Mouse (Mus musculus): Measurements from ENCODE around the gene Micu1.
A peak's percentile ranks its signal among the peaks of the same experiment; 100 is the strongest.

Micu1 gene

DNA sequence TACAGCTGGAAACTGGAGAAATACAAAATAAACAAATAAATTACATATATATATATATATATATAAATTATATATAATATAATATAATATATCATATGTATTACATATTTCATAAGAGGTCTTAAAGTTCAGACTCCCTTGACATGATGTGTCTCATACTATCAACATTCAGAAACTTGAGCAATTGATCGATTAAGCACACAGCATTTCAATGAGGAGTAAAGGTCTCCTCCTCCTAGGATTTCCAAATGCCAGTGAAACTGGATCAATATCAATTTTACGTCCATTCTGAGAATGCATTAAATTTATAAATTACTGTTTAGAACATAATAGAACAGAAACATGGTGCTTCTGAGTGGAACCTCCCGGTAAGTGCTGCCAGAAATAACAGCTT, 71.9 kb downstream of the Micu1 start:
- DNase-seq (ENCODE audit: low read depth, low spot score) = no peak

GRCm38 (mm10) chr10:59777246-59777645, 75.0 kb downstream of the Micu1 start:
- DNase-seq (ENCODE audit: low read depth, low spot score) = no peak

DNA sequence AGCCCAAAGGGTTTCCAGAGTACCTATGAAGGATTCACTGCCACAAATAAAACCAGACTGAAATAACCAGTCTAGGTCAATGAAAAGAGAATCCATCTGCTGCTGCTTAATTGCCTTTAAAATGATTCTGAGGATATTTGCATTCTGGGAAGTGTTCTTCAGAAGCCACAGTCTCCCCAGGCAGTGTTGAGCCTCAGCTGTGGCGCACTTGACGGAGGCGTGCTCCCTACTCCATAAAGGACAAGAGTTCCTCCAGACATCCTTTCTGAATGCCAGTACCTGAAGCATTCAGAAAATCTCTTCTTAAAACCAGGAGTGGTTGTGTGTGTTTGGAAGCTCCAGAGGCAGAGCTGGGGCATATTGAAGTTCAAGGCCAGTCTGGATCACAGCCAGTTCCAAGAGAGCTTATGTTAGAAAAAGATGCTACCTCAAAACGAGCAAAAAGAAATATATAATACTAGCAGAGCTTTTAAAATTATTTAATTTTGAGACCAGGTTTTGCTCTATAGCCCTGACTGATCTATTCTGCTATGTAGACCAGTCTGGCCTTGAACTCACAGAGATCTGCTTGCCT, 75.9 kb downstream of the Micu1 start:
- DNase-seq (ENCODE audit: low read depth, low spot score) = no peak

GRCm38 (mm10) chr10:59780698-59781097, 78.4 kb downstream of the Micu1 start:
- DNase-seq (ENCODE audit: low read depth, low spot score) = no peak

GRCm38 (mm10) chr10:59781205-59781931, 79.1 kb downstream of the Micu1 start:
- DNase-seq (ENCODE audit: low read depth, low spot score) = no peak

DNA sequence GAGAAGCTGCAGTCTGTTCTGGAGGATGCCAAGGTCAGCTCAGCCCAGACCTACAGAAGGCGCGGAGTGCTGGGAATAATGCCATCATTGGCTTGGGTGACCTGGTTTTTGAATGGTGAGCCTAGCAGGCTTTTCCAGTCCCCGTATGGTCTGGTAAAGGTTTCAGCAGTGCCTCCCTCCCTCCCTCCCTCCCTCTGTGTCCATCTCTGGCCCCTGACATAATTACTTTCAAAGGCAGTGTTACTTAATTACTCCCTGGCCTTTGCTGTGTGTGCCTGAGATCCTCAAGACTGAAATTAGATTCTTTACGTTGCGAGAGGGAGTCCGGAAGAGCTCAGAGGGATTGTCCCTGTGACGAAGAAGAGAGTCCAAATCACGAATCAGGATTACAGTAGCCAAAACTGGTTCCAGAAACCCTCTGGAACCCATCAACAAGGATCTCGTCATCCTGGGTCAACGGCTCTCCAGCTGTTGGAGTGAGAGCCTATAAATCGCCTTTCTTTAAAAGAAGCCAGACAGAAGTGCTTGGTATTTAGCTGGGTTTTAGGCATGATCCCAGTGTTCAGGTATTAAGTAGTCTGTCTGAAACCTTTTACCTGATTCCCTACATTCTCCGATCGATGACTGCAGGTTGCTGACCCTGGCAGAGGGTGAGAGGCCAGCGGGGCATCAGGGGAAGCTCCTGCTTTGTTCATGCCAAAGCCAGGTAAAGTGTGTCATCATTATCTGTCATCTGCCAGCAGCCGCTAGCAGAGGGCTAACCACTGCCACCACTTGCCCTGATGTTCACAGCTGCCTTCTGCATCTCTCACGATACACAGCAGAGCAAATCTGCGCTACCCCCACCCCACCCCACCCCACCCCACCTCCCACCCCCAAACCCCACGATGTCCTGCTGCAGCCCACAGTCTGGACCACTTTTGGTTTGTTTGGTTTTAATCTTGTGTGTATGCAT, 82.7 kb downstream of the Micu1 start:
- peak; percentile 37 for DNase-seq (ENCODE audit: low read depth, low spot score)

GRCm38 (mm10) chr10:59786289-59786688, 84.0 kb downstream of the Micu1 start:
- DNase-seq (ENCODE audit: low read depth, low spot score) = no peak

DNA sequence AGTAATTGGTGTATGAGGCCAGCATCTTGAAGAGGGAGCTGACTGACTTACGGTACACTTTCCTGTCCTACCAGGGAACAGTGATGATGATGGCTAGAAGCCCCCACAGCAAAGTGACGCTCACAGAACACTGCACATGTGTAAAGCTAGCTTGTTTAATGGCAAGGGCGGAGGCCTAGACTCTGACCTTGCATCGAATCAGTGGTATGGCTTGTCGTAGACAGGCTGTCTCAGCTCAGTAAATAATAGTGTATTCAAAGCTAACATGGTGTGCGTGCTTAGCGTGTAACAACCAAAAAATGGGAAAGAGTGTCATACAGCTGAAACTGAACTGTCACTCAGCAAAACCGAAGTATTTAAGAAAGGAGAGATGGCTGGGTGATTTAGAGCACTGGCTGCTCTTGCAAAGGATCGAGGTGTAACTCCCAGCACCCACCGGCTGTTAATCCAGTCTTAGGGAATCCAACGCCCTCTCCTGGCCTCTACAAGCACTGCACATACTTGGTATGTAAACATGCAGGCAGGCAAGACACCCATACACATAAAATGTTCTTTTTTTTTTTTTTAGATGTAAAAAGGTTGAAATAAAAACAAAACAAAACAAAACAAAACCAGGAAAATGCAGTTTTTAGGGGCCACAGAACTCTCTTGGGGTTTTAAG, 85.0 kb downstream of the Micu1 start:
- DNase-seq (ENCODE audit: low read depth, low spot score) = no peak

DNA sequence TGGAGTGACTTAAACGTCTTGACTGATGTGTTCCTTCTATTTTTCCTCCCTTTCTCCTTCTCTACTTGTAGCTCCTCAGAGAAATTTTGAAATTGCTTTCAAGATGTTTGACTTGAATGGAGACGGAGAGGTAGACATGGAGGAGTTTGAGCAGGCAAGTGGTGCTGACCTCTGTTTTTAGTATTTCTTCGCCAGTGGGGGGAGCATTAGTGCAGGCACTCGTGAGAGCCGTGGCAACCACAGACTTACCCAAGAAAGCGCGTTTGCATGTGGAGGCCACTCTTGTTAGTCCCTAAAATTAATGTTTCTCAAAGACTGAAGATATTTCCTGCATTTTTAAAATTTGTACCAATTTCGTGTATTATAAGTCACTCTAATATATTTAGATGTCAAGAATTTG, 85.6 kb downstream of the Micu1 start:
- no peak for DNase-seq (ENCODE audit: low read depth, low spot score)

- DNase-seq (ENCODE audit: low read depth, low spot score) = no peak
Measured at GRCm38 (mm10) chr10:59790291-59790929, 88.1 kb downstream of the Micu1 start.

DNA sequence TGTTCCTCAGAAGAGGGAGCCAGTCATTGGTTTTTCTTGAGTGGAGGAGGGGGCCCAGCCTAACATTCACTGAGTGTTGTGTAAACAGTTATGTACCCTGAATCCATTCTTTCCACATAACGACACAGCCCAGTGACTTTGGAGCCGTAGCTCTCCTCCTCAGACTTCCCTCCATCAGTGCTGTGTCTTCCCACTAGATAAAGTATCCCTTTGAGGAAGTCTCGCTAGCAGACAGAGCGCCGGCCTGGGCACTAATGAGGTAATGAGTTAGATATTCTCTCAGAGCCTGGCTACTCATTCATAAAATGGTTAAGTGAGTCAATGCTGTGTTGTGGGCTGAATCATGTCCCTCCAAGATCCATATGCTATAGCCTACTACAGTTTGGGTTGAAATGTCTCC, 89.6 kb downstream of the Micu1 start:
- DNase-seq (ENCODE audit: low read depth, low spot score) = no peak

GRCm38 (mm10) chr10:59792575-59793176, 90.4 kb downstream of the Micu1 start:
- no peak for DNase-seq (ENCODE audit: low read depth, low spot score)

DNA sequence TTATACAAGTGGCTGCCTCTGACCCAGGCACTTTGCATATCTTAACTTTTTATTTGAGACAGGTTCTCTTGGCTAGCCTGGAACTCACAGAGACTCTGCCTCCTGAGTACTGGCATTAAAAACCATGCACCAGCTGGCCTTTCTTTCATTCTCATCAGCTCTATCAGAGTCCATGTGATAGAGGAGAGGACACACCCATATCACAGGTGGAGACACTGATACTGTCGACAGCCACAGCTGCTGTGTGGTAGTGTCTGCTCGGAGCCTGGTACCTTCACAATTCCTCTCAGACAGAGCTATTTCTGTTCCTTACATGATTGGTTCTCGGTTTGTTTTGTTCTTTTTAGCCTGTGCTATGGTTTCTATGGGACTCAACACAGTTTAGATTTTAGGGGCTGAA, 91.2 kb downstream of the Micu1 start:
- DNase-seq (ENCODE audit: low read depth, low spot score) = no peak

DNA sequence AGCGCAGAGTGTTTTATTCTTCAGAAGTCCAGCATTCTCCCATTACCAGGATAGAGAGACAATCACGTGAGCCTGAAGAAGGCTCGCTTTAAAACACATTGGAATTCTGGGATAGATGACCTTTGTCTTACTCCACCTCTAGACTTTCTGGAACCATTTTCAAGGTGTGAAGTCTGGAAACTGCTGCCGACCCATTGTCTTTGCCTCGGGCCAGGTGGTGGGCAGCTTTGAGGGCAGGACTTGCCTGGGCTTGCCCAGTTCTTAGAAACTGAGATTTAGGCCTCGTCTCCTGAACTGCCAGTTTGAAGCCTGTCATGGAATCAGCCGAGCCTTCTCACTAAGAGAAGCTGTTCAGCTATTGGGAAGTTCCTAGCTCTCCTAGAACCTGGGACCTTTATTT, 92.8 kb downstream of the Micu1 start:
- DNase-seq (ENCODE audit: low read depth, low spot score) = no peak

- no peak for DNase-seq (ENCODE audit: low read depth, low spot score)
Measured at GRCm38 (mm10) chr10:59795902-59796301, 93.6 kb downstream of the Micu1 start.

DNA sequence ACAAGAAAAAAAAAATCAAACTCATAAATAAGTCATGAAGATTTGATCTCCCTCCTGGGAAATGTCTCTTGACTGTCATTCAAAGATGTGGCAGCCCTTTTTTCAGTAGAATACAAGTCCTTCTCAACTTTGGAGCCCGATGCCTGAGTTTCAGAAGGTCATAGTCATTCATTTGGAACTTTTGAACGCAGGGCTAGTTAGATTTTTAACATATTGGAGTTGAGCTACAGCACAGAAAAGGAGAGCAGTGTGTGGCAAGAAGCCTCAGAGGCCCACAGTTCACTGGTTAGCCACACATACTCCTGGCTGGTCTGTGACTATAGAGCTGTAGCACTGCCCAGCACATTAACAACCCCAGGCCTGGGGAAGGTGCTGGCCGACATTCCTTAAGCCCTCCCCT, 96.1 kb downstream of the Micu1 start:
- no peak for DNase-seq (ENCODE audit: low read depth, low spot score)

- DNase-seq (ENCODE audit: low read depth, low spot score) = no peak
Measured at GRCm38 (mm10) chr10:59799303-59800044, 97.2 kb downstream of the Micu1 start.

DNA sequence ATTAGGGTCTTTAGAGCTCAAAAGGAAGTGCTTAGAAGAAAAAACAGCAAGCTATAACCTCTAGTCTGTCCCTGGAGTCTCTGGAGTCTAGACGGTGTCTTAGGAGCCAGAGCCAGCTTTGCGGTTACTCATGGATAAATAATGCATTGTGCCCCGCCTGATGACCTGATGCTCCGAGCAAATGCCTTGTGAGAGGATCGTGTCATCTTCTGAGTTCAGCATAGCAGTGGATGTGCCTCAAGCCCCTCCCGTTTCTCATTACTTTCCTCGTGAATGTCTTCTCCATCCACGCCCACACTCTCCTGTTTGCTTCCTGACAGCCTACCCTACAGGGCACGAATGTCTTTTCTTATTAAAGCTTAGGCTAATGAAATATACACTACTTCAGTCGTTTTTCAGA, 97.9 kb downstream of the Micu1 start:
- DNase-seq (ENCODE audit: low read depth, low spot score) = no peak

DNA sequence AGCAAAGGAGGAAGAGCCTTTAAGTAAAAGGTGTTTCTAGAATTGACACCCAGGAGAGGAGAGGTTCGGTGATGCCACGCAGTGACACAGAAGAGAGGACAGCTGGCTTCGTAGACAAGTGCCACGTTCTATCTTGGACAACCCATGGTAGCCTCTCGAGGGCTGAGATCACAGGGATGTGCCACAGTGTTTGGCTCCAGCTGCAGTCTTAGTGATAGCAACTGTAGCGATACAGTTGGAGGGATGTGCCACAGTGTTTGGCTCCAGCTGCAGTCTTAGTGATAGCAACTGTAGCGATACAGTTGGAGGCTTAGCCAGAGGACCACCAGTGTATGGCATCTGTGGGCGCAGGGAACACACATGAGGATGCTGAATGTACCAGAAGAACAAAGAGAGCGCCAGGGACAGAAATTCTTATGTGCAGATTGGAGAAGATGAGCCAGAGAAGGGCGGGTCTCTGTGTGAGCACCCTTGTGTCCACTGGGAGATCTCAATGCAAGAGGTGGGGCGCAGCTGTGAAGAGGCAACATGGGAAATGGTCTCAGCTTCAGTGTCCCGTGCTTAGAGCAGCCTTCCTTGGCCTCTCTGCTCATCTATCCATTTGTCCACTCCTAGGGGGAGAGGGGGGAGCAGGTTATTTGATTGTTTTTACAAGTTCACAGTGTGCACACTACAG, 98.7 kb downstream of the Micu1 start:
- no peak for DNase-seq (ENCODE audit: low read depth, low spot score)

- no peak for DNase-seq (ENCODE audit: low read depth, low spot score)
Measured at GRCm38 (mm10) chr10:59808677-59809076, 106.4 kb downstream of the Micu1 start.

Data from retina, postnatal 7 days (tissue).